Mouse (Mus musculus) testis, adult 2 months (tissue): ENCODE results near the gene Lyst.

ENCODE experiments used
- CTCF ChIP-seq: fragments of 200-500 bp; IDR thresholded peaks from 2 replicates; pipeline ENCODE4 v1.5.1; 2012; ENCODE audit warnings: low read depth, mild to moderate bottlenecking, inconsistent platforms, low read length, moderate library complexity; ENCODE audit not compliant: control insufficient read depth, insufficient read depth, insufficient replicate concordance
- POLR2A ChIP-seq: fragments of 200-500 bp; IDR thresholded peaks from 2 replicates; pipeline ENCODE4 v1.6.1; 2012; ENCODE audit warnings: low read depth, mild to moderate bottlenecking, inconsistent platforms, low read length, moderate library complexity; ENCODE audit not compliant: control insufficient read depth

GRCm38 (mm10) chr13:13569603-13570002, 20.6 kb upstream of the Lyst start:
- TF ChIP-seq CTCF (no peak), POLR2A (no peak)
